Mouse (Mus musculus) left cerebral cortex, postnatal 4 days (tissue): ENCODE results near the gene Il6ra. TPM values are rescaled to one million over a fixed set of nuclear protein-coding genes. Genes with fewer than 3 reads are reported as not detected.

Experiments
- DNase-seq: peaks from one replicate; pipeline ENCODE4 v3.0.0-alpha.2; 2022
- intact Hi-C: fragments of 180-260 bp; cut with DNase I; formaldehyde crosslinking; loops from one replicate; pipeline ENCODE4 v1.15.1; 2025
- total RNA-seq, 2 experiments: library from RNA; stranded (reverse); gene quantifications; 2 replicates each; pipeline ENCODE4 v1.2.3; 2021

Gene Il6ra
- 1 to 10 TPM; 1.8 to 1.9 TPM for total RNA-seq

DNA sequence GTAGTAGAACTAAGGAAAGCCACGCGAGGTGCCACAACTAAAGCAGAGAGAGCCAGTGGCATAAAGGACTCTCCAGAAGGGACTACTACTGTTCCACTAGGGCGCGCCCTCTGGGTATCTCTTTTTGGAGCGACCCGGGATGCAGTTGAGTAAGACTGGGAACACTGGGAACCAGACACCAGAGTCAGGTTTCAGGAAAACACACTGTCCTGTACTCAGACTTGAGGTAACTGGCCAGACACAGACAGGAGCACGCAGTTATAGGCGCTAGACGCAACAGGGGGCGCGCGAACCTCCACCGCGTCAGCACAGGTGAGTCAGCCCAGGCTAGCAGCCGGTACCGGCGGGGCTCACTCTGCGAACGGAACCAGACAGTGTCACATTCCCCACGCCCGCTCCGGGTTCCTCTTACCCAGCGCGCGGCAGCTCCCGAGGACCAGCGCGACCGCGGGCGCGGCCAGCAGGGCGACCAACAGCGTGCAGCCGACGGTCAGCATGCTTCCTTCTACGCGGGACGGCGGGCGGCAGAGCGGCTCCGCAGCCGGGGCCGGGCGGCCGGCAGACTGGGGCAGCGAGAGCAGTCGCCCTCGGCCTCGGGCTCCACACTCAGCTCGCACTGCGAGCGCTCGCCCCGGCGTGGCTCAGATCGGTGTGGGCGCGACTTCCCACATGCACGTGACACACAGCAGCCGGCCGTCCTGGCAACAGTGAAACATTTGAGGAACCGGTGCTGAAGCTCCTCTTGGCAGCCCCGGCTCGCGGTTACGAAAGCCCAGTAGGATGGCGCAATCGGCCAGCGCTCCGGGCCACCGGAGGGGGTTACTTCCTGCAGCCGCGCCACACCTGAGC lies at the start of gene Il6ra:
Gene Il6ra, minus strand, starts transcription at position 654 of the 849 bp plus-strand sequence.
- peak; percentile 74 for DNase-seq
- intact Hi-C loops = no loop called here

- DNase-seq = no peak
- intact Hi-C loops = no loop called here
Measured at GRCm38 (mm10) chr3:89962059-89962750, 49.2 kb upstream of the Il6ra start.

DNA sequence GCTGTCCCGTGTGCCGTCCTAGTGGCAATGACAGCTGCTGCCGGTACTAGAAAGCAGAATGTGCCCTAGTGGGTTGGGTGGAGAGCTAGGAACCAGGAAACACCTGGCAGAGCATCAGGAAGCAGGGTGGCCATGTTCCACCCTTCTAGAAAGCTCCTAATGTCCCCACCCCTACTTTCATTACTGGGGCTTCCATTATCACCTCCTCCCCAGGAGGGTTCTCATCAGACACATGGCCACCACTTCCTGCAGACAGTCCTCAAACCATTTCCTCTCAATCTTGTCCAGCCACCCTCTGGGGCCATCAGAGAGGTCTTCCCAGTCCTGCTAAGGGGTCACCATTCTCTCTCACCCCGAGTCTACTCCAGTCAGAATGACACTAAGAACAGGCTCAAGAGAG lies 48.4 kb upstream of the Il6ra start:
- no peak for DNase-seq
- intact Hi-C loops = no loop called here

- DNase-seq = peak; percentile 93
- intact Hi-C loops = no loop called here
Measured at GRCm38 (mm10) chr3:89960469-89960868, 47.5 kb upstream of the Il6ra start.

- intact Hi-C loops = no loop called here
- DNase-seq = peak; percentile 35
Measured at GRCm38 (mm10) chr3:89959435-89959834, 46.4 kb upstream of the Il6ra start.

GRCm38 (mm10) chr3:89957880-89958279 lies 44.9 kb upstream of the Il6ra start:
- intact Hi-C loops = no loop called here
- DNase-seq = no peak

DNA sequence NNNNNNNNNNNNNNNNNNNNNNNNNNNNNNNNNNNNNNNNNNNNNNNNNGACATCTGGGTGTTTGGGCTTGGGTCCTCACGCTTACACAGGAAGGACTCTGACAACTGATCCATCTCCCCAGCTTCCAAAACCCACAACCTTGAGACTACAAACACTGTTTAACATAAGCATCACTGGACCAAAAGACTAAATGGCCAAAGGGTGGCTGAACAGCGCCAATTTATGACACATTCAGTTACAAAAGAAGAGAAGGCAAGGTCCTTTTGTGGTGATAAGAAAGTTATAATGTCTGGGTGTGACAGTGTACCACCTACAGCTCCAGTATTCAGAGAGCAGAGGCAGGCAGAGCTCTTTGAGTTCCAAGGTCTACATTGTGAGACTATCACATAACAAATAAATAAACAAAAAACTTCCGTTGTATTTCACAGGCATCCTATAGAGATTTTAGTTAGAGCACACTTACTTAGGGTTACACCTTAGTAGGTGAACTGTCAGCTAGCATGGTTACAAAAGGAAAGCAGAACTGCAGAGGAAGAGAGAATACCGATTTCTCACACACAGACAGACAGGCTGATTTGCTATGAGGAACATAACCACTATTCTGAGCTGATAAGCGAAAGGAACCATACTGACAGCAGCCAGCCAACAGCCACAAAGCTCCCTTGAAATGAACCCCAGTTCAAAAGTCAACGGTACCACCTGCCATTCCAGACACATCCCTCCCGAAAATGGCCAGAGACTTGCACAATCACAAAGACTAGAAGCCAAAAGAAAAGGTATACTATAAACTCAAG lies 43.4 kb upstream of the Il6ra start:
- no peak for DNase-seq
- intact Hi-C loops = no loop called here

DNA sequence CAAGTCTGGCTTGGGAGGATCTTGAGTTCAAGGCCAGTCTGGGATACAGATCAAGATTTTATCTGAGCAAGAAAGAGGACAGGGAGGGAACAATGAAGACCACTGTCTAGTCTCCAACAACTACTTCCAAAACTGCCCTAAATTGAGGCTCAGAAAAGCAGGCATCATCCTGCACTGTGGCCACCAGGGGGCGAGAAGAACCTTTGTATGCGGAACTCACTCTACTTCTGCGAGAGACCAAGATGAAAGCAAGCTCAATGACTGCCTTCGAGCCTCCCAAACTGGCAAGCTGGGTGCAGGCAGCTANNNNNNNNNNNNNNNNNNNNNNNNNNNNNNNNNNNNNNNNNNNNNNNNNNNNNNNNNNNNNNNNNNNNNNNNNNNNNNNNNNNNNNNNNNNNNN lies 40.4 kb upstream of the Il6ra start:
- intact Hi-C loops = loop anchor here (5.0 kb wide), 1 partner anchor 124 kb away; no protein-coding TSS in a partner anchor

DNA sequence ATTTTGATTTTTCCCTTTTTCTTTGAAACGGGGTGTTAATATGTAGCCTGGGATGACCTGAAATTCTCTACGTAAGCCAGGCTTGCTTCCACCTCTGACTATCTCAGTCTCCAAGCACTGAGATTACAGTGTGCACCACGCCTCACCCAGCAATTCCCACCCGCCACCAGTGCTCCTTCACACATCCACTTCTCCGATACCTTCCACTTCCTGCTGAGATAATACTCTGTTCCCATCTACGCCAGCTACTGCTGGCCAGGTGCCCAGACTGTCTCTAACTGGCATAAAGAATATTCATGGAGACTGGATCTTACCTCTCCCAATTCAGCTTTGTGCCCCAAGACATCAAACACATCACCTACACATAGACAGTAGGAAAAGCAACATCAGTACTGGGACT lies 35.7 kb upstream of the Il6ra start:
- intact Hi-C loops = no loop called here
- peak; percentile 59 for DNase-seq

More for the DNA sequence above, 40.4 kb upstream of the Il6ra start:
- DNase-seq = peak; percentile 76

DNA sequence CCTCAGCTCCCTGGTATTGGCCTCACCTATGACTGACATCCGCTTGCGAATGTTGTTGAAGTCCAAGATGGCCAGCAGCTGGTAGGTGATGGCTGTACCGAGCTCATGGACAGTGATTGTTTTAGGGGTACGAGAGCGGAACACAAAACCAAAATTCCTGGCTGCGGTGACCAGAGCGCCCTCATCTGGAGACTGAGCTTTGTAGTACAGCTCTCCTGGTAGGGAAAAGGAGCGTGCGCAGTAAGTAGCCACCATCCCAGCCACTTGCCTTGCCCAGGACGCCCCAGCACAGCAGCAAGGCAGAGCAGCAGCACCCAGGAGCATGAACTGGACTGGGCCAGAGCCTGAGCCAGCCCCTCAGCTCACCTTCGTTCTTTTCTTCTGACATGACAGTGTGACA lies 35.0 kb upstream of the Il6ra start:
- intact Hi-C loops = no loop called here

GRCm38 (mm10) chr3:89945026-89945425 lies 32.0 kb upstream of the Il6ra start:
- no peak for DNase-seq
- intact Hi-C loops = no loop called here

More for the DNA sequence above, 35.0 kb upstream of the Il6ra start:
- no peak for DNase-seq

DNA sequence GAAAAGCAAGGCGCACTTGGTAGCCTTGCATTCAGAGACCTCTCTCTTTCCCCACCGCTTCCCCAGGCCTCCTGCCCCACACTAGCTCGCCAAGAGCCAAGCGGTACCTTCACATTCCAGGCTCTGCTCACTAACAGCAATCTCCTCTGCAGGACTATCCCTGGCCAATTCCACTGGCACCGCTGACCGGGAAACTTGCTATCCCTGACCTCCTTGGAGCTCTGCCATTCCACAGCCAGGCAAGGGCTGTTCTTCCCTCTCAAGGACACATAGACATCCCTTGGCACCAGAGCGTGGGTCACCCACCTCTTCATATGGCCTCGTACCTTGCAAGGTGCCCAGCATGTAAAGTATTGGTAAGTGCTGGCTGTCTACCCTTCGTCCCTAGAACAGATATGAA lies 29.9 kb upstream of the Il6ra start:
- intact Hi-C loops = no loop called here
- DNase-seq = no peak

DNA sequence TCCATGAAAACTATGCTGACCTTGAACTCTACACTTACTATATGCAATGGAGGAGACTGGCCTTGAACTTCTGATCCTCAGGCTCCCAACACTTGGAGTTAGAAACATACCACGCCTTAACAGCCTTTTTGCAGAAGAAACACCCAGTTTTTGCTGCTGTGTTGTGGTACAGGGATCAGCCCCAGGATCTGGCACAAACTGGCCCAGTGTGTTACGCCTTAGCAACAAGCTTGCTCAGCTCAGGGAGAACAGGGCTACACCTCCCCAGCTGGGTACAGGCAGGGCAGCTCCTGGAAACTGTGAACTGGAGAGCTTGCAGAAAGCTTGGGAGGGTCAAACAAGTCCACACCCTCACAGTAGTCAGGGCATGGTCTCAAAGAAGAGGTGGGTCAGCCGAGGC lies 23.5 kb upstream of the Il6ra start:
- intact Hi-C loops = no loop called here
- no peak for DNase-seq

- intact Hi-C loops = no loop called here
- no peak for DNase-seq
Measured at GRCm38 (mm10) chr3:89932925-89933324, 19.9 kb upstream of the Il6ra start.

DNA sequence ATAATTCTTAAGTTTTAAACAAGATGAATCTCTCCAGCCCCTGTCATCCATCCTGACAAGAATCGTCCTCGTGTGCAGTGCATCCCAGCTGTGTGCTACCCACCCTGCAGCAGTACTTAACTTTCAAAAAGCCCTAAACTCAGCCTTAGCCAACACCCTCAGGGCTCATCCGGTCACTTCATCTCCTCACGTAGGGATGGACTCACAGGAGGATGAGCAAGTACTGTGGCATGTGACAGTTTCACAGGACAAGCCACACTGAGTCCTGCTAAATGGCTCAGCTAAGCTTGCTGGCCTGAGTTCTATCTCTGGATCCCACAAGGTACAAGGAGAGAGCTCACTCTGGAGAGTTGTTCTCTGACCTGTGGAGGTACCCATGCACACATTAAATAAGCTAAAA lies 16.0 kb upstream of the Il6ra start:
- no peak for DNase-seq
- intact Hi-C loops = no loop called here

GRCm38 (mm10) chr3:89926440-89926839 lies 13.4 kb upstream of the Il6ra start:
- DNase-seq = no peak
- intact Hi-C loops = no loop called here

DNA sequence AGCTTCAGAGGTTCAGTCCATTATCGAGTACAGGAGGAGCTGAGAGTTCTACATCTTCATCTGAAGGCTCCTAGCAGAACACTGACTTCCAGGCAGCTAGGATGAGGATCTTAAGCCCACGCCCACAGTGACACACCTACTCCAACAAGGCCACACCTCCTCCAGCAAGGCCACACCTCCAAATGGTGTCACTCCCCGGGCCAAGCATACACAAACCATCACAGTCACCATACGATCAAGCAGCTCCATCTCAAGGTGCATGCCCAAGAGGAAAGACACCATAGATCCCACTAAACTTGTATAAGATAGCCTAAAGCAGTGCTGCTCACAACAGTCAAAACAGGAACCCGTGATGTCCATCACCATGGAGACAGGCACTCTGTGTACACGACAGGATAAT lies 7.7 kb upstream of the Il6ra start:
- intact Hi-C loops = no loop called here
- DNase-seq = no peak

DNA sequence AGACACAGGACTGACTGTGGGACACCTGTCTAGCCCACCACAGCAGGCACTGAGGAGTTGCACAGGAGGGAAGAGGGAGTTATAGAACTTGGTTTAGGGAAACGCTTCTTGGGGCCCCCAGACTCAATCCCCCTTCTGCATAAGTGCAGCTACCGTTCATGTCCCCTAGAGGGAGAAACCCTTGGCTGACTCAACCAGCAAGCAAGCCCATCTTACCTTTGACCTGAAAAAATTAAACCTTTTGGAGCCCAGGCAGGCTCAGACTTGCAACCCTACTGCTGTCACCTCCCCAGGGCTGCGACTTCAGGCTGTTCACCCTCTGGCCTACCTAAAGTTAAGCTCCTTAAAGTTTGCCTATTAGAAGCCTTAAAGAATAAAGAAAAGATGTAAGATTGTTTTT lies 4.4 kb upstream of the Il6ra start:
- intact Hi-C loops = no loop called here
- DNase-seq = no peak

GRCm38 (mm10) chr3:89916622-89917021 lies 3.6 kb upstream of the Il6ra start:
- DNase-seq = no peak
- intact Hi-C loops = no loop called here

DNA sequence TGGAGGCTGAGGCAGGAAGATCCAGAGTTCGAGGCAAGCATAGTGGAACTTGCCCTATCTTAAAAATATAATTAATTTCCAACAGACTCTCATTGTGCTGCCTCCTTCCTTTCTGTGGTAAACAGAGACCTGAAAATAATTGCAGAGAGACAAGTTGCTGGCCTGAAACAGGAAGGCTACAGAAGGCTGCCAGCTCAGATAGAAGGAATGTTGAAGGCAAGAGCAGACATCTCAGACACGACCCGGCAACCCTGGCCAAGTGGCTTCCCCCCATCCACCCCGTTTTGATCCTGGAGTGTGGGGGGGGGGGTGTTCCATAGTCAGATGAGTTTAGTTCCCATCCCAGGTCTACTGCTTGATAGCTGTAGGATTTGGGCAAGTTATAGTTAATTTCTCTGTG lies 1.7 kb upstream of the Il6ra start:
- intact Hi-C loops = no loop called here
- DNase-seq = no peak

DNA sequence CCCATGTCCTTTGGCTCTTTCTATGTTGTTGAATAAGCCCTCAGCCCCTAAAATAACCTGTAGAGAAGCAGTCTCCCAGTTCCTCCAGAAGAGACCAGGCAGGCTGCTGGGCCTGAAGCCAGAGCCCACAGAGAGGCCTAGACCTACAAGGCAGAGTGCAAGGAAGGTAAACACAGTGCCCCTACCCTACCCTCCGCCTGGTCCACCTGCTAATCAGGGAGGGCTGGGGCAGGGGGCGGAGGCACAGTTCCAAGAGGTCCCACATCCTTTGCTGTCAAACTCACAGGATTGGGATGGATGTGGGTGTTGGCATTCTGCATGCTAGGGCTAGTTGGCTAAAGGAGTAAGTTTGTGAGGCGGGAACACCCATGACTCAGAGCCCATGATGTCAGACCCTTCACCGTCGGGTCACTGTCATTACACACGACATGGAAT lies 871 bp downstream of the Il6ra start:
- DNase-seq = no peak
- intact Hi-C loops = no loop called here
